Mouse (Mus musculus): Measurements from ENCODE around the gene Pcsk1.

Pcsk1 gene

DNA sequence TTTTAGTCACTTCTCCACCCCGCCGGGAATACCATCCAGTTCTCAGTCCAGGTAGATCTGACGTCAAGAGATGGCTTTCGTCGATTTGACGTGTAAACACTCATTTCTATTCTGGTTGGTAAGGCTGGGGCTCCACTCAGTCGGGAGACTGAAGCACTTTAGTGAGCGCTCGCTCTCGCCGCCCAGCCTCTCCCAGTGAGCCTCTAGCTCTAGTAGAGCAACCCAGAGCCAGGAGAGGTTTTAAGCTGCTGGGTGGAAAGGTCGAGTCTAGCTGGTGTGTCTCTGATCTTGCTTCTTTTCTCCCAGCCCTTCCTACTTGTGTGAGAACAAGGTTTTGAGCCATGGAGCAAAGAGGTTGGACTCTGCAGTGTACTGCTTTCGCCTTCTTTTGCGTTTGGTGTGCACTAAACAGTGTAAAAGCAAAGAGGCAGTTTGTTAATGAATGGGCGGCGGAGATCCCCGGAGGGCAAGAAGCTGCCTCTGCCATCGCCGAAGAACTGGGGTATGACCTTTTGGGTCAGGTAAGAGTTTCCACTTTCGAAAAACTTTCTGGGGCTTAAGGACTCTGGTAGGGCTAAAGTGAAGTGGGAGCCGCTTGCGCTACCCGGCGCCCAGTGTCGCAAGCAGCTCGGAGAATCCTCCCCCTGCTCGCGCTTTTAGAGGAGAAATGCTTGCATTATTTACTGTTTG is at the start of gene Pcsk1:
Gene Pcsk1 (plus strand): TSS at position 106 of the 690 bp plus-strand sequence.
- no peaks in the 10 kb centered on the region for H3K27me3 ChIP-seq (ENCODE audit: control insufficient read depth, insufficient read depth, low read length, poor library complexity, severe bottlenecking)
- no peaks in the 10 kb centered on the region; the same call in 1 of the 2 replicates for H3K36me3 ChIP-seq (ENCODE audit: control insufficient read depth, insufficient read depth, low read length, poor library complexity, severe bottlenecking)
- no peak for DNase-seq (ENCODE audit: low read depth, low spot score)

DNA sequence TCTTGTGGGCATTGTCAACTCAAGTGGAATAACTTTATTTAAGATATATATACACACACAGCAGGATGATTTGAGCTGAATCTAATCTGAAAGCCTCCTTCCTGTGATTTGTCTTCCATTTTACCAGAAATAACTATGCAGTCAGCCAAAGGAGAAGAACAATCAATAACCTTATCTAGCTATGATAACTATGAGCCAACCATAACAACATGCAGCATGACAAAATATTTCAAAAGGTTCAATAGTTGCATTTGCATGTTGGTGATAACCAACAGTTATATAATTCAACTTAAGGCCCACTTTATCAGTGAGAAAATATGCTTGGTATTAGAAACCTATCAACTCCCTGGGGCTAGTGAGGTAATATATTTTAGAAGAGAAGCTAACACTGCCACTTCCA is 30.8 kb upstream of the Pcsk1 start:
- no peak for DNase-seq (ENCODE audit: low read depth, low spot score)
- no peaks in the 10 kb centered on the region for H3K36me3 ChIP-seq (ENCODE audit: control insufficient read depth, insufficient read depth, low read length, poor library complexity, severe bottlenecking)
- H3K27me3 ChIP-seq (ENCODE audit: control insufficient read depth, insufficient read depth, low read length, poor library complexity, severe bottlenecking) = no peaks in the 10 kb centered on the region; the same call in 1 of the 2 replicates

DNA sequence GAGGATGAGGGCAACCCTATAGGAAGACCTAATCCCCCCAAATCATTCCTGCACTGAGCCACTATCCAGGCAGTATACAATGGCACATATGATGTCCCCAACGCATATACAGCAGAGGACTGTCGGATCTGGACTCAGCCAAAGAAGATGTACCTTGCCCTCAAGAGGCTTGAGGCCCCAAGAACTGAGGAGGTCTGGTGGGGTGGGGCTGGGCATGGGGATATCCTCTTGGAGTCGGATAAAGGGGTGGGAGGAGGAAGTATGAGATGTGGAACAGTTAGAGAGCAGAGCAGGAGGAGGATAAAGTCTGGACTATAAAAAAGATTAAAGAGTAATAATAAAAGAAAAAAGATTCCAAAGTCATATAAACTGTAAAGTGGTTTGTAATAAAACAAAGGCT is 25.7 kb upstream of the Pcsk1 start:
- no peaks in the 10 kb centered on the region for H3K36me3 ChIP-seq (ENCODE audit: control insufficient read depth, insufficient read depth, low read length, poor library complexity, severe bottlenecking)
- H3K27me3 ChIP-seq (ENCODE audit: control insufficient read depth, insufficient read depth, low read length, poor library complexity, severe bottlenecking) = no peaks in the 10 kb centered on the region; the same call in 1 of the 2 replicates
- DNase-seq (ENCODE audit: low read depth, low spot score) = no peak

DNA sequence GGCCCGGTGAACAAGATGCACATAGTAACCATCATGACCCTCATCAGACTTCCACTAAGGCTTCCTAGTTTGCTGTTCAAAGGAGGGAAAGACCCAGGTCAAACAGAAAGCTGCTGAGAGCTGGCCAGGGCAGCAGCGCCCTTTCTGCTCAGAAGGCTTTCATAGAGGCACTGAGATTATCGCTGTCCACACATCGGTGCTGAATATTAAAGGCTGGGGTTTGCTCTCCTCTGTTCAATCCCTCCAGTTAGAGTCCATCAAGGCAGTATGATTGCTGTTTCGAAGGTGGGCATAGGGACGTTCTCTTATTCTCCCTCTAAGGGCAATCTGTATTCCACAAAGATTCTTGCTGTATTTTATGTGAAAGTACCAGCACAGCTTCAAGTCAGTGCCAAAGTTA is 1.0 kb upstream of the Pcsk1 start:
- Histone ChIP-seq H3K27me3 (ENCODE audit: control insufficient read depth, insufficient read depth, low read length, poor library complexity, severe bottlenecking) (no peaks in the 10 kb centered on the region), H3K36me3 (ENCODE audit: control insufficient read depth, insufficient read depth, low read length, poor library complexity, severe bottlenecking) (no peaks in the 10 kb centered on the region; the same call in 1 of the 2 replicates)
- DNase-seq (ENCODE audit: low read depth, low spot score) = no peak

DNA sequence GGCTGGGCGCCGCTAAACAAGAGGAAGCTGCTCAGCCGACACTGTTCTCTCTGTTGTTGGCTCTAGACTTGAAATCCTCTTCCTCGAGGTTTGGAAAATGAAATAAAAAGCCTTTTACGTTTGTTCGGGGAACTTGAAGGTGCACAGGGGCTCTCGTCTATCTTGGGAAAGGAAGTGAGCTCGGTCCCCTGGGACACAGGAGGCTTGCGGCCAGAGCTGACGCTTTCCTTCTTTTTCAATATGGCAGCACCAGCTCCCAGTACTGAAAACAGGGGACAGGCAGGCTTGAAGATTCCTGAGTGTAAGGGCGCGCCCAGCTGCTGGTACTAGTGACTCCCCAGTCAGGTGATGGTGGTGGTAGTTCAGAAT is 769 bp downstream of the Pcsk1 start:
- Histone ChIP-seq H3K36me3 (ENCODE audit: control insufficient read depth, insufficient read depth, low read length, poor library complexity, severe bottlenecking) (no peaks in the 10 kb centered on the region; the same call in 1 of the 2 replicates), H3K27me3 (ENCODE audit: control insufficient read depth, insufficient read depth, low read length, poor library complexity, severe bottlenecking) (no peaks in the 10 kb centered on the region)
- DNase-seq (ENCODE audit: low read depth, low spot score) = no peak

DNA sequence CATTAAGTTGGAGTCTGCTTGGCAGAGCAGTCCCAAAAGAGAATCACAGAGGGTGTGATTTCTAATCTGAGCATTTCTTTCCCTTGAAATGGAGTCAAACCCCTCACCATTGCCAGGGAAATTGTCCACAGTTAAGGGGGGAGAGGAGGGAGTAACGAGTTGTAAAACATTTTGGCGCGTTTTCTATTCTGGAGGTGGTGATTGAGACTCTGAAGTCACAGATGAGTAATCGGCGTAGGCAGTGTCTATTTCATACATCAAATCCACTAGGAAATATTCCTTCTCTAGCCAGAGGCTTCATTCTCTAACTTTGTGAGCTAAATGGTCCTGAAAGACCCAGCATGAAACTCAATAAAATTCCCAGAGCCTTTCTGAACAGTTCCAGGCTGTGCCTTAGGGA is 1.4 kb downstream of the Pcsk1 start:
- Histone ChIP-seq H3K27me3 (ENCODE audit: control insufficient read depth, insufficient read depth, low read length, poor library complexity, severe bottlenecking) (no peaks in the 10 kb centered on the region), H3K36me3 (ENCODE audit: control insufficient read depth, insufficient read depth, low read length, poor library complexity, severe bottlenecking) (no peaks in the 10 kb centered on the region; the same call in 1 of the 2 replicates)
- DNase-seq (ENCODE audit: low read depth, low spot score) = no peak

DNA sequence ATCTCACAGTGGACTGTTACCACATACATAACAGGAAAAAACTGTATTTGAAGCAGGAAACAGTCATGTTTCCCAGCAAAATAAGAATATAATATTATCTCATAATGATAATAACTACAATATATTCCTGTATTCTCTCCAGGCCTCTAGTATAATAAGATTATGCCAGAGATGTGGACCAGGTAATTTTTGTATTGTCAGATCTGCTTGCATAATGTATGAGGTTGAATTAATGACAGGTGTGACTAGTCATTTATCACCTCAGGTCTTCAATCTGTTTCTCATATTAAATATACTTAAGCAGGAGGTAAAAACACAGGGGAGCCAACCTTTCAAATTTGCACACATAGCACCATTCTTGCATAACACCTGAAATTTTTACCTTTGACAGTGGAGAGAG is 5.9 kb downstream of the Pcsk1 start:
- no peak for DNase-seq (ENCODE audit: low read depth, low spot score)
- Histone ChIP-seq H3K36me3 (ENCODE audit: control insufficient read depth, insufficient read depth, low read length, poor library complexity, severe bottlenecking) (no peaks in the 10 kb centered on the region; the same call in 1 of the 2 replicates), H3K27me3 (ENCODE audit: control insufficient read depth, insufficient read depth, low read length, poor library complexity, severe bottlenecking) (no peaks in the 10 kb centered on the region)

DNA sequence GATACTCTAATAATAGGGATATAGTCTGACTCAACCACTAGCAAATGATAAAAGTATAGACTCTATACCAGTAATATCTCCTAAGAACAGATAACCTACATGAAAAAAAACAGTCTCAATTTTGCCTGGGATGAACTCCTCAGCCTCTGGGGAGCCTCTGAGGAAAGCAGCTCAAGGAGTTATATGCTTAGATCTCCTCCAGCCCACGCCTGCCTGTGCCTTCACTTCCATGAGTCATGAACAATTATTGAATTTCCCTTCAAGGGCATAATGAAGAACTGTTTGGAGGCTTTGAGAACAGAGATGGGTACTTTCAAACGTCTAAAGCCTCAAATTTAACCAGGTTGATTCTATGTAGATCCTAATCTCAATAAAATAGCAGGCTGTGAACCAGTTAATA is 23.5 kb downstream of the Pcsk1 start:
- no peak for DNase-seq (ENCODE audit: low read depth, low spot score)
- Histone ChIP-seq H3K36me3 (ENCODE audit: control insufficient read depth, insufficient read depth, low read length, poor library complexity, severe bottlenecking) (no peaks in the 10 kb centered on the region), H3K27me3 (ENCODE audit: control insufficient read depth, insufficient read depth, low read length, poor library complexity, severe bottlenecking) (no peaks in the 10 kb centered on the region)

DNA sequence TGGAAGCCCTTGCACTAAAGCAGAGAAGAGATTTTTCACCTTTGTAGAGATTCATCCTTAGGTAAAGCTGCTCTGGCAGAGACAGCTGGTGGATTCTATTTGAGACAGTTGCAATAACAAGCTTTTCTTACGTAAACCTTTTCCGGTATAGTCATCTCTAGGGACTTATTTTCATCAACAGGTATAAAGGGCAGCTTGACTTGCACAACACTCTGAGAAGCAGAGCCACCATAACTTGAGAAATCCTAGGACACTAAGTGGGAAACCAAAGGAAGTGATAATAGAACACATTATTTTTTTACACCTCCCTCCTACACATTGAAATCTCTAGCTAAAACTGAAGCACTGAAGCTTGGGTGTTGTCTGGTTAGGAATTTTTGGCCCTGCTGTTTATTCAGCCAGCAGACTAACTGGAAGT is 24.4 kb downstream of the Pcsk1 start:
- Histone ChIP-seq H3K27me3 (ENCODE audit: control insufficient read depth, insufficient read depth, low read length, poor library complexity, severe bottlenecking) (no peaks in the 10 kb centered on the region), H3K36me3 (ENCODE audit: control insufficient read depth, insufficient read depth, low read length, poor library complexity, severe bottlenecking) (no peaks in the 10 kb centered on the region)
- DNase-seq (ENCODE audit: low read depth, low spot score) = no peak

DNA sequence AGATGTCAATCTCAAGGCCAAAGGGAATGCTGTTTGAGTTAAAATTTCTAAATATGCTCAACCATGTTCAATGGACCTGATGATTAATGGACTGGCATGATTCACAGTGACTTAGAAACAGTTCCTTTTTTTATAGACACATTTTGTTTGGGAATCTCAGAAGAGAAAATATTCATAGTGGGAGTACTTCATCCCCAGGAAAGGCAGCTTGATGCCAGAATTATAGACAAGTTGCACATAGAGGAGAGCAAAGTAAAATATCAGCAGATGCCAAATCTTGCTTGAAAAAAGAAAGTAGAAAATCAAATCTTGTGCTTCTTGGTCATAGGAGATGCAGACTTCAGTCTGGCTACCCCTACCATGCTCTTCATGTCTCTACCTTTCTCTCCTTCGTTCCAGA is 25.2 kb downstream of the Pcsk1 start:
- no peaks in the 10 kb centered on the region for H3K36me3 ChIP-seq (ENCODE audit: control insufficient read depth, insufficient read depth, low read length, poor library complexity, severe bottlenecking)
- no peaks in the 10 kb centered on the region for H3K27me3 ChIP-seq (ENCODE audit: control insufficient read depth, insufficient read depth, low read length, poor library complexity, severe bottlenecking)
- DNase-seq (ENCODE audit: low read depth, low spot score) = no peak

DNA sequence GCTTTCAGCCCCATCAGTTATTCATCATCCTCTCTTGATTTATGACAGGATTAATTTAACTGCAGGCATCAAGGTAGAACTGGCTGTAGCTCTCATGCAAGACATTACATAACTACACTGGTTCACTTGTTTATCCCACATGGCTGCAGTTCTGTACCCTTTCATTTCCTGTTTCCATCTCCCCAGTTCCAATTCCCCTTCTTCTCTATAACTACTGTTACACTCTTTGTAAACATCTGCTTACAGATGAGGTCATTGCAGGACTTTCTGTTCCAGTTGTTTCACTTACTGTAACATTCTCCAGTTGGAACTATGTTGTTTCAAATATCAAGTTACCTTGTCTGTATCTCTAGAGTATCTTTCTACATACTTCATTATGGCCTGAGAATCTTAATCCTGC is 46.2 kb downstream of the Pcsk1 start:
- no peak for DNase-seq (ENCODE audit: low read depth, low spot score)
- no peaks in the 10 kb centered on the region for H3K36me3 ChIP-seq (ENCODE audit: control insufficient read depth, insufficient read depth, low read length, poor library complexity, severe bottlenecking)
- H3K27me3 ChIP-seq (ENCODE audit: control insufficient read depth, insufficient read depth, low read length, poor library complexity, severe bottlenecking) = no peaks in the 10 kb centered on the region

DNA sequence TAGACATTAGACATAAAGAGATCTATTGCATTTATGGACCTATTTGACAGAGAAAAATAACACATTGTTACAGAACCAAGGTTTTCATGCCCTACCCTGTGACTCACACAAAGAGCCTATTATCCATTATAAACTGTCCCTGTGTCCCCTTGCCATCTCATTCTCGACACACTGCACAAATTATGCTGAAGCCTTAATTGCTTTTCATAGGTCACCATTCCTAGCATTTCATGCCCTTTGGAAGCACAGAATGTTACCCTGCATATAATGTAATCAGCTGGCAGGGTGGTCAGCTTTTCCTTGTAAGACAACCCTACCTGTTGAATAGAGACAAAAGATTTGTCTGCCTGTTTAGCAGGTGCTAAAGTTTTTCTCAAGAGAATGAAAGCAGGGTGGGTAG is 71.0 kb downstream of the Pcsk1 start:
- Histone ChIP-seq H3K27me3 (ENCODE audit: control insufficient read depth, insufficient read depth, low read length, poor library complexity, severe bottlenecking) (no peaks in the 10 kb centered on the region), H3K36me3 (ENCODE audit: control insufficient read depth, insufficient read depth, low read length, poor library complexity, severe bottlenecking) (no peaks in the 10 kb centered on the region)
- no peak for DNase-seq (ENCODE audit: low read depth, low spot score)

DNA sequence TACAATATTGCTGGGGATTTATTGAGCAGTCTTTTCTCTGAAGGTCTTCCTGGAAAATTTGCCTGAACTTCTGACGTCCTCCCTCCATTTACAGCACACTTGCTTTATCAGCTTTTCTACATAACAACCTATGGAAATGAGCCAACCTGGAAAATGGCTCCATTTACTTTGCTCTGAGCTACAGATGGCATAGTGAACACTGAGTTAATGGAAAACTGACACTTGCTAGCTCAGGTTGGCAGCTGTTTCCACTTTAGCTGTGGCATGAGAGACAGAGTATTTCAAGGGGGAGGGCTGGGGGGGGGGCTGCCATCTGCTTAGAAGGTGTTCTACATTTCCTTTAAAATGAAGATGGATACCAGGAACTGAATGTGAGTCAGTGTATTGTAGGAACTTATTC is 73.8 kb downstream of the Pcsk1 start:
- Histone ChIP-seq H3K27me3 (ENCODE audit: control insufficient read depth, insufficient read depth, low read length, poor library complexity, severe bottlenecking) (no peaks in the 10 kb centered on the region), H3K36me3 (ENCODE audit: control insufficient read depth, insufficient read depth, low read length, poor library complexity, severe bottlenecking) (no peaks in the 10 kb centered on the region)
- no peak for DNase-seq (ENCODE audit: low read depth, low spot score)
